Mouse (Mus musculus): ENCODE data around the gene Znrf3. TPM values are rescaled to one million over a fixed set of nuclear protein-coding genes. Genes with fewer than 3 reads are reported as not detected.

Gene Znrf3
- polyA plus RNA-seq, 1 experiment: 8.2 TPM

DNA sequence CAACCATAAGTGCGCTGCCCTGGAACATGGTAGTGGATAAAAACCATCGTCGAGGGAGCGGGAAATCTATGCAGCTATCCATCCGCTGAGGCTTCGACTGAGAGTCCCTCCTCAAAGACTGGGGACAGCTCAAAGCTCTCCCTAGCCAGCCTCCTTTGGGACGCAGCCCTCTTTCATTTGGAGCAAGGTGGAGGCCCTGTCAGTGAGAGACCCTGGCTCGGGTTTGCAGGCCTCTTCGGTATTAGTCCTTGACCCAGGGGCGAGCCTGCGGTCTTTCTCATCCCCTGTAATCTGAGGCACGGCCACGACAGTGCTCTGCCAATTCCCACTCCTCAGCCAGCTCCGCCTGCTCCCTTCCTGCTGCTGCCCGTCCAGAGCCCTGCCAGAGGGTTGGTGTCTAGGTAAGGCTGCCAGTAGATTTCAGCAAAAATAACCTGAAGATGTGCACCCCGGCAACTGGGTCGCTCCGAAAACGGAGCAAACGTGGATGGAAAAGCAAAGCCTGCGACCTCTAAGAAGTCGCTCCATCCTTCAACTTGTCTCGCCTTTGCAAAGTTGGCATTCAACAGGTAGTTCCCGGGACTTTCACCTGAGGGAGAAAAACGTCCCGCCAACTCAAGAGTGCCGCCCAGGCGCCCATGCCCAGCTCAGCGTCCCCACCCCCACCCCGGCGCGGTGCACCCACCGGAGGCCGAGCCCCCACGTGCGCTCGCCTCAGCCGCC, 975 bp downstream of the Znrf3 start:
- peak in 1 of 2 experiments; percentile 10 for DNase-seq (ENCODE audit: extremely low spot score in 1 of 2, low spot score in 1 of 2)

DNA sequence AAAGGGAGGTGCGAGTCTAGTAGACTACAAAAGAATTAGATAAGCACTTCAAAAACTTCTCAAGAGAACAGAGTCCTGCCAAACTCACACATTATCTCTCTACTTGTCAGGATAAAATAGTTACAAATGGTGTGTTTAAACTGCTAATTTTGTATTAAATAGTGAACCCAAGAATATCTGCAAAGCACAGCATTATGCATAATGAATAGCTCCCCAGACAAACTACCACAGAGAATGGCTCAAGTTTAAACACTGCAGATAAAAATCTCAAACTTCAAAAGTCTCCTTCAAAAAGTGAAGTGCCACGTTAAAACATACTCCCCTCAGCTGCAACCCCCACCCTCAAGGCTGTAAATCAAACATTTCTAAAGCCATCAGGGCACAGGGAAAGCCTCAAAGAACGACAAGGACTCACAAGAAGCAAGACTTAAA, 2.0 kb downstream of the Znrf3 start:
- no peak for DNase-seq (ENCODE audit: extremely low spot score in 1 of 2, low spot score in 1 of 2)

DNA sequence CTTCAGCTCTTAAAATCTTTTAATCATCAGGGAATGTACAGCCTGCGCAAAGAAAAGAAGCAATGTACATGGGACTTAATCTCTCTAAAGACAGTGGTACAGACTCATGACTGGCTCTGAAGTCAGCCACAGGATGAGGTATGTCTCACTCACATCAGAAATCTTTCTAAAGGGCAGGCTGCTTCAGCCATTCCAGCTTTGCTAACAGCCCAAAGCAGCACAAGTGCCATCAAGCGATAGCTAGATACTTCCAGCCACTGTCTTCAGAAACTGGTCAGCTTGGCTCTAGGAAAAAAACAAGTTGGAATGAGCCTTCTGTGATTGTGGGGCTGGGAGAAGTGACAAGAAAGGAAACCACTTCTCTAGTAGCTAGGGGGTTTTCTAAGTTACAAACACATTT, 7.0 kb downstream of the Znrf3 start:
- DNase-seq (ENCODE audit: extremely low spot score in 1 of 2, low spot score in 1 of 2): no peak

DNA sequence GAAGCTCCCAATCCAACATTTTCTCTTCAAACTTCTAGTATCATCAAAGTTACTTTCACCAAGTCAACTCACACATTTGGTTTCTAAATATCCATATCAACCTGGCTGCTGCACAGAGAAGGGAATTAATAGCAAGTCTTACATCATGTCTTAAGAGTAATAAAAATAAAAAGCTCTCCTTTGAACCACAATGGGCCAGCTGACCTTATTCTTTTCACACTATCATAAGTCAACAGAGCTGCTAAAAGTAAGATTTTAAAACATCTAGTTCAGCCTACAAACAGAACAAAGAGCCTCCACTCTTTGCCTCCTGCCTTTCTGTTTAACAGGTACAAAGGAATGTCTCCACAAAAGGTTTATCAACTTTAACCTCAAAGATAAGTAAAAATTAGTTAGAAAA, 7.7 kb downstream of the Znrf3 start:
- no peak for DNase-seq (ENCODE audit: extremely low spot score in 1 of 2, low spot score in 1 of 2)

DNA sequence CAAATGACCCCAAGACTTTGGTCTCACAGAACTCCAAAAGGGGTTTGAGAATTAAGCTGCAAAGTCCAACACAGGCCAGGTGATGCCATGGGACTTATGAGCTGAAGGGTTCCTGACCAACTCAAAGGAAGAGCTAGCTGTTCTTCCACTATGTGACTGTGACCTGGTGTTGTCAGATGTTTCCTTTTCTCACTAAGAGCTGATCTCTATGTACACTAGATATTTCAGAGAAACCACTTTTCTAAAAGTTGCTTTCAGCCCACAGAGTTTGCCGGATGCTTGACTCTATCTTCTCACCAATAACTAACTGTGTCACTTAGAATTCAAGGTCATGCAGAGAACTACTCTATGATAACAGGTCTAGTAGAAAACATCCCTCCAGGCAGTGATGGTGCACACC, 9.2 kb downstream of the Znrf3 start:
- no peak for DNase-seq (ENCODE audit: extremely low spot score in 1 of 2, low spot score in 1 of 2)

DNA sequence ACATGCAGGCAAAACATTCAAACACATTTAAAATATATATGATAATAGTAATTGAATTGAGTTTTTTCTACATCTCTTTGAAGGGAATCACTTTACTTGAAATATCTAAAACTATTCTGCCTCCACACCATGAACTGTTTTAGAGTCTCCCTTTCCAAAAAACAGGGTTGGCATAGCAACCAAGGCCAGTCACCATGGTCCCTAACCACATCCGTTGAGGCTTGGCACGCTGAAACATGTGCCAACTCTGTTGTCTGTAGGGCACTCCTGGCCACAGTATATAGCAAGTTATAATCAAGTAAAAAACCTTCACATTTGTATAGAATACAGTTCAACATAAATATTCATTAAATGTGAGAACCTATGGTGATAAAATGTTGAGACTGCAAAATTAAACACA, 12.3 kb downstream of the Znrf3 start:
- no peak for DNase-seq (ENCODE audit: extremely low spot score in 1 of 2, low spot score in 1 of 2)

DNA sequence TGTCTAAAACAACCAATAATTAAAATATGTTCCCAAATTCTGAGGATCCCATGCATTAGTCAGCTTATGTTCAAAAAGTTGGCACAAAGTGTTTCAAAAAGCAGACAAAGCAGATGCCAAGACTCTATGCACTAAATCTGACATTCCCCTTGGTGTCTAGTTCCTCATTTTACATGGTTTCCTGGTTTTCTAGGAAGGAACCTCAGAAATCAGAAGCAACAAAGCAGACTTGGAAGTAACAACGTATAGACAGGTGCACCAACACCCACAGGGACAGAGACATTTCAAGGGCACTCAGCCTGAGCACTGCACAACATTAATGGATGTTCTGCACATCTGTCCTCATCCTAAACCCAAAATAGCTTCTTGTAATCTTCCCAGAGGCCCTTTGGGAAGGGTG, 13.8 kb downstream of the Znrf3 start:
- DNase-seq (ENCODE audit: extremely low spot score in 1 of 2, low spot score in 1 of 2): no peak

DNA sequence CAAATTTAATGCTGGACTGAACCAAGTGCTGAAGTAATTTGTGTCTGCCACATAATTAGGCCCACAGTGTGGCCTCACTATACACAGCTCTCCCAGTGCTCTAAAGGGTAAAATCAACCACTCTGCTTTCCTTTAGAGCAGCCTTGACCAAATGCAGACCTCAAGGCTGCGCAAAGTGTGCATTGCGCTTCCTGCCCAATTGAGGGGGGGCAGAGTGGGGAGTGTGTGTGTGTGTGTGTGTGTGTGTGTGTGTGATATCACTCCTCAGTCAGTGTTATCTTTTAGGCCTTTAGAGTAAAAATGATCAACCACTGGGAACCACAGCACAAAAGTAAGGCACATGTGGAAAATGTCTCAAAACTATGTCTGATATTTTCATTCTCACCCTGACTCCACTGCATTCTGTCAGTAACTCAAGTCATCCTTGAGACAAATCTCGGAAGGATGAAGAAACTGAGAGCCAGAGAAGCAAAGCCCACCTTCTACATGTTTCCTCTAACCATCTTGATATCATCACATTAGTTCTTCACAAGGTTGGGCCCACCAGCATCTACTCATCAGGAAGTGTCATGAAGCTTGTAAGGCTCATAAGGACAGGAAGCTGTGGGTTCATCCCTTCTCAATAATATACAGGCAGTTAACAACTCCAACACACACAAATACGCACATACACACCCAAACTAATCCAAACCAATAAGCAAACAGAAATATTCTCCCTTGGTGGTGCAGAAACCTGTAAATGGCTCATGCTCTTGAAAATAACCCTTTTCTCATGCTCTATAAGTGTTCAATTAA, 15.1 kb downstream of the Znrf3 start:
- no peak for DNase-seq (ENCODE audit: extremely low spot score in 1 of 2, low spot score in 1 of 2)

DNA sequence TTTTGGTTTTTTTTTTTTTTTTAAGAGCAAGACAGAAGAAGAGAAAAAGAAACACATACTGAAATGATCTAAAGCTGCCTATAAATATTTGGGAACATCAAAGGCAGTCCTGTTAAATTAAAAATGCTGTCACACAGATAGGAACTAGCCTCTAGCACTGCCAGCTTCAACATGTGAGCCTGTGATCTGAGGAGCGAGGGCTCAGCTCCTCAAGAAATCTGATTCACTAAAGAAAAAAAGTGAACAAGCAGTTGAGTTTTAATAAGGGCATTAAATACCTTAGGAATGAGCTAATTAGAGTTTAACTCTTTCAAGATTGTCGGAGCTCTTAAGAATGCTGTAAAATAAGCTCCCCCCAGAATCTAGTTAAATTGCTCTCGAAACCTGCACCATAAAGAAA, 17.4 kb downstream of the Znrf3 start:
- no peak for DNase-seq (ENCODE audit: extremely low spot score in 1 of 2, low spot score in 1 of 2)

DNA sequence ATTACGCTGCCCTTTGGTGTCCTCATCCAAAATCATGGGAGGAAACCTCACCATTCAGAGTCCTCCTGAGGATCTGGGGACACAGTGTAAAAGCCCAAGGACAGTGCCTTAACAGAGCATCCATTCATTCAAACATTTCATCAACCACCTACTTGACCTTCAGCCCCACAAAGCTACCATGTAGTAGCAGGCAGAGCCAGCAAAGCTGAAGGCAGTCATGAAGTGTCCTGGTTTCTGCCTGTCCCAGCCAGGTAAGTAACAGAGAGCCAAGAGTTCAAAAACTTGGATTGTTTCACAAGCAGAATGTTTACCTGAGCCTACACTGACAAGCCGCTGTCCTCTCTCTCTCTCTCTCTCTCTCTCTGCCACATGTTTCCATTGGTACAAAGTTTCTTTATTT, 18.3 kb downstream of the Znrf3 start:
- no peak for DNase-seq (ENCODE audit: extremely low spot score in 1 of 2, low spot score in 1 of 2)

DNA sequence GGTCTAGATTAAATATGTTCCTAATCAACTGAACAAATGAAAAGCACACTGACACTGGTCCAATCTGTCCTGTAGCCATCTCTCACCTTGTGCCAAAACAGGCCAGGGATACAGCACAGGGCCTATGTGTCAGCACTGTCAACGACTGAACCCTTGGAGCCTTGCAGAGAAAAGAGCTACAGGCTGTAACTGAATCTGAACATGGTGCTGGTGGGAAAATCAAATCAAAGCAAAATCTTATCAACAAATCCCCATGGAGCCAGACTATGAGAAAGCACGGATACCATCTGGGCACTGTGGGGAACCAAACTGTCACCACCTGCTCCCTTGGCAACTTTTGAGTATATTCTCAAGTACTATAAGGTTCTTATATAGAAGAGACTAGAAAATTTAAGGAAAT, 19.5 kb downstream of the Znrf3 start:
- DNase-seq (ENCODE audit: extremely low spot score in 1 of 2, low spot score in 1 of 2): peak; percentile 44 to 69

DNA sequence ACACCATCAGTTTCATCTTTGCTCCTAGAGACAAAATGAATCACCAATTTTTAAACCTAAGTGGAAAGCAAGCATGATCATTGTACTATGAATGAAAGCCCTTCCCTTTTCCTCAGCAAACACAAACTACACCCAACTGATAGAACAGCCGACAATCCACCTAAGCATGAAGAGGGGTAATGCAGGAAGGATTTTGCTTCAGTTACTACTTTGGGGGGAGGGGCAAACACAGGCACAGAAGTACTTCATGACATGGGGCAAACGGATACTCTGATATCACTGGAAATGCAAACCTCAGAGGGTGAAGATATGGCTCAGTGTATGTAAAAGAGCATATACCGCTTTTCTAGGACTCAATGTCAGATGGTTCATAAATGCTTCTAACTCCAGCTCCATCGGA, 20.5 kb downstream of the Znrf3 start:
- no peak for DNase-seq (ENCODE audit: extremely low spot score in 1 of 2, low spot score in 1 of 2)

DNA sequence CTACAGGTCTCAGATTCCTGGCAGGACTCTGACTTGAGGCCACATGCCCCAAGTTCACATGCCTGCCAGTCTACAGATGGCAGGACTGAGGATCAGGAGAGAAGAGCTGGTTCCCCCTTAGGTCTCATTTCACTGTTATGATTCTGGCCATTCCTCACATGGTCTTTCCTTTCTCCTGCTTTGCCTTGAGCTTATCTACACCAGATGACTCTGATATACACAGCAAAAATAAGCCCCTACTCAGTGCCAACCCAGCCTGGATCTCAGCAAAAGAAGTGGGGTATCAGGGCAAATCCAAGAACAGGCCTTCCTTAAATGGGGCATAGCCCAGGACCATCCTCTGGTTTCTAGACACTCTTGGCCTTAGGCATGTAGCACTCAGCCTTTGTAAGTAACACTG, 21.6 kb downstream of the Znrf3 start:
- no peak for DNase-seq (ENCODE audit: extremely low spot score in 1 of 2, low spot score in 1 of 2)

DNA sequence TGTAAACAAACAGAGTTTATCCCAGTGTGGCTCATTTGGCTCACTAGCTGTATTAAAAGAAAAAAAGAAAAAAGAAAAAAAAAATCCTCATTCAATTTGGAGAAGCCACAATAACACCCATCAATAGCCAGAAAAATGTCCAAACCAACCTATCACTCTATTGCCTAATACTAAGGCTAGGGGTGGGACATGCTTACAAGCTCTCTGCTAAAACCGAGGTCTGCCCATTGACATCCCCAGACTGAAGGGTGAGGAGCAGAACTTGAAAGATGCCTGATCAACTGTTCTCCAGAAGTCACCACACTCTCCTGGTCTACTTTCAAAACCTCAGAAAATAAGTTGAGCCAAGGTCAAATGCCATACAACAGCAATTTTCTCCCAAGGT, 22.4 kb downstream of the Znrf3 start:
- no peak for DNase-seq (ENCODE audit: extremely low spot score in 1 of 2, low spot score in 1 of 2)

DNA sequence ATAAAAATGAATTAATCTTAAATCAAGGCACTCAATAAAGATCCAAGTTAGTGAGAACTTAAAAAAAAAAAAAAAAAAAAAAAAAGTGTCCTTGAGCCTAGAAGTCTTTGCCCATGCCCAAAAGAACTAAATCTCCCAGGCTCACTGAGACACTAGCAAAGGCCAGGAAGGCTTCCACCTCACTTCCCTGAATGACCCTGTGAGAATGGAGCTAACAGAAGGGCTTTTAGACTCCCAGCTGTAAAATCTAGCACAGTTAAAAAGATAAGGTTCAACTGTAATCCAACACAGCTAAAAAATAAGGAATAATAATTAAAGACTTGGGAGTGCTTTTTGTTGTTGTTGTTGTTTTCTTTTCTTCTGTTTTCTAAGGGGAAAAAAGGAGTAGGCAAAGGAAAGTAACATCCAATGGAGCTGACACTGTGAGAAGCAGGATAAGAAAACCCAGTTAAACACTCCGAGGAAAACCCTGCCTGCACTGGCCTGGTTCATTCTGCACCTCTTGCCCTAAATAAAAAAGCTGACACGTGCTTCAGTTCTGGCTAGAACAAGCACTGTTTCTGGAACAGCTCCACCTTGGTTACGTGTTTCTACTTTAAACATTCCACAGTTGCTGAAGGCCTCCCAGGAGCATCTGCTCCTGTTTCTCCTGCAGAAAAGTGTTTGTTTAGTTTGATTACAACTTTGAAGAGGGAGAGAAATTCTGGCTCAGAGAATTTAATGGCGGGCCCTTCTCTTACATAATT, 23.0 kb downstream of the Znrf3 start:
- peak; percentile 58 to 73 for DNase-seq (ENCODE audit: extremely low spot score in 1 of 2, low spot score in 1 of 2)

DNA sequence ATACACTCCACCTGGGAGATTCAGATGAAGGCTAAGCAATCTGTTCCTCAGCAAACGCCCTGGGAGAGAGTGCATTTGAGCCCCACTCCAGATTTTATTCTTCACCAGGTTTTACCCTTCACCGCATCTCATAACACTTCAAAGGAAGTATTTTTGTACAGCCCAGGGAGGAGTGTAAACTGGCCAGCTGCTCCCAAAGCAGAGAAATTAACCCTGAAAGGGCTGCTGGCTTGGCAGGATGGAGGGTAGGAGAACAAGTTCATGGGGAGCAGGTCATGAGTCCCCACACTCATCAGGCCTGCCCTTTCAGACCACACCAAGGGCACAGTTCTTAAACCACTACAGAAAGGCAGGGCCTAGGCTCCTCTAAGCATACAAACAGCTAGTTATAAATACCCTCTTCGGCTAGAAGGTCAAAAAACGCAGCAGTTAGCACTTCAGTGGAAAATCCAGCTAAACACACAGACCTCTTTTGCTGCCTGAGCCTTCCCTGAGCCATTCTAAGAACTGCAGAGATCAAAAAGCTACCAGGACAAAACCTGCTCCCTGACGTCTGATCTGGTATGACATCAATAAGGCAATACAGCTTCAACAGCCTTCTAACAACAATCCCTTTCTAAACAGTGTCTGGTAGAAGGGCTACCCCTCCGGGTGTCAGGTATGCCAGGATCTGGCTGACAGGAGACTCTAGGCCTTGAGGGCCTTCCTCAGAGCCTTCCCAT, 28.9 kb downstream of the Znrf3 start:
- peak; percentile 38 to 48 for DNase-seq (ENCODE audit: extremely low spot score in 1 of 2, low spot score in 1 of 2)

DNA sequence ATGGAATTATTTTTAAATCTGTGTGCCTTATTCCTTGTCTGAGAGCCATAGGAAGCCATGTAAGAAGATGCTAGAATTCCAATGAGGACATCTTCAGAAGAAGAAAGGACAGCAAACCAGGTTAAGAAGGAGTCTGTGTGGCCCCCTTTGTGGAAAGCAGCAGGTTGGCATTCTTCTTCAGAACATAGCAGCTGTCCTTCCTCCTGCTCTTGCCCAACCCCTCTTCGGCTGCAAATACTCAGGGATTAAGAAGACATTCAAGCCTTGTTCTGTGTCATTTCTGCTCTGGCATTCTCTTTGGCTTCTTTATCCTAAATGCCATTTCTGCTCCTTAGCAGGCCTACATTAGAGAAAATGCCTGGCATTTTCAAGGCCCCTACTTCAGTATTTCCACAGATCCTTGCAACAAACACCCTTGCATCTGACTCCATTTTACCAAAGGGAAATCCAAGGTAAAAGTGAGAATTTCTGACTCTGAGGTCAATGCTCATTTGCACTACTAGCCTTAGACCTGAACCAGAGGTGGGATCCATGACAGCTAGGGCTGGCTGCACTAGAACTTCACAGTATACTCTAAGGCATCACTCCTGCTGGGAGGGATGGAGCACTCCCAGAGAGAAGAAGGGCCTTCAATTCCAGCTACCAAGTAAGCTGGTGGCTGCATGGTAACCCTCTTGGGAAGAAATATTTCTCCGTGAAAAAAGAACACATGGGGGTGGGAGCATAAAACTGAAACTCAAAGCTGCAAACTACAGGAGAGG, 29.6 kb downstream of the Znrf3 start:
- no peak for DNase-seq (ENCODE audit: extremely low spot score in 1 of 2, low spot score in 1 of 2)

DNA sequence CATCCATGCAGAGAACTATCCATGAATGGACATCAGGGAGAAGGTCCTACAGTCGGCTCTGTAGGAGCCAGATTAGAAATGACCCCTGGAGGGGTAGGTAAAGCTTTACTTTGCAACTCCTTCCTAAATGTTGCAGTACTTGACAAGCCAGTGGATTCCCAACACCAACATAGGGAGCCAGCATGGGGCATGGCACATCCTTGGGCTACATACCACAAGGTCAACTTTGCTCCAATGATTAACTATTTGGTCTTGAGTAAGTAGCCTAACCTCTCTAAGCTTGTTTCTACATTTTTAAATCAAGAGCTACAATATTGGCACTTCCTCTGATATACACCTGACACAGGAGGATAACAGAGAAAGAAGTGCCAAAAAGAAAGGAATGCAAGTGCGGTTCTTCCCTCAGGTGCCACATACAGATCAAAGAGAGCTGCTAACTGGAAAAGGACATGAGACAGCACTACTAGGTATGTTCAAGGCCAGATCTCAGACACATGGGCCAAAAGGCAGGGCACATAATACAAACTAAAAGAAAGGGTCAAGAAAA, 31.9 kb downstream of the Znrf3 start:
- no peak for DNase-seq (ENCODE audit: extremely low spot score in 1 of 2, low spot score in 1 of 2)

DNA sequence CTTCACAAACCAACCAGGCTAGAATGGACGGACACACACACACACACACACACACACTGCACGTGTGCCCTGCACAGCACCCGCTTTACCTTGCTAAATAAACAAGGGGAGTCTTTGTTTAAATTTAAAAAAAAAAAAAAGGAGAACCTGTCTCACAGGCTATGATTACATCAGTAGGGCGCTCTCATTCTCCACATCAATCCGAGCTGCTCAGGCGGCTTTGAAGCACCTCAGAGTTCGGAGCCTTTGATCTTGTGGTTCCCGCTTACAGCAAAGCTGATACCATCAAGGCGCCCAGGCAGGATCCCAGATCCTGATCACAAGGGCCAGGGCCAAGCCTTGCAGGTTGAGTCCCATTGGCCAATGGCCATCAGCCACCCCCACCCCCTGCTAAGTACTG, 33.1 kb downstream of the Znrf3 start:
- no peak for DNase-seq (ENCODE audit: extremely low spot score in 1 of 2, low spot score in 1 of 2)

DNA sequence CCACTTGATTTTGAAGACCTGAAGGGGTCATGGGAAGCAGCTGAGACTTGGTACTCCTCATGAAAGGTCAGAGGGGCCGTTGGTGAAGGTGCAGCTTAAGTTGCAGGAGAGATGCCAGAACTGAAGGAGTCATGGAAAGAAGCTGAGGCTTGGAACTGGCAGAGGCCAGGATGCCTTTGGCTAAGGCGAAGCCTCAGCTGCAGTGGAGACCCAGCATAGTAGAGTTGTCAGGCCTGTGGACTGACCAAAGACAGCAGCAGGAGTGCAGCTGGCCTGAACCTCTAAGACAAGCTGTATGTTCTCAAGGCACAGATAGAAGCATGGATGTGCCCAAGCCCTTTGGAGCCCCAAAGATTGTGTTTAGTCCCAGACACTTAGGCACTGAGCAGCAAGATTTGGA, 40.5 kb downstream of the Znrf3 start:
- no peak for DNase-seq (ENCODE audit: extremely low spot score in 1 of 2, low spot score in 1 of 2)

All from frontal cortex, adult 2 months (tissue).